Mouse (Mus musculus) brain, adult 2 months (tissue): ENCODE measurements at regions not wholly inside any gene's neighbourhood (a gene's known extent, or its start where the extent isn't known, plus 50 kb on each side); places are given as distances from the start of the nearest gene placed in this dataset.

Source experiments
- DNase-seq: peaks from one replicate; pipeline ENCODE4 v3.0.0; 2011; ENCODE audit warnings: low read depth, low spot score

- DNase-seq = peak; percentile 65
These were observed 127.5 kb upstream of the Sphkap start for GRCm38 (mm10) chr1:83535461-83535860.

- DNase-seq = peak; percentile 61
These were observed 119.8 kb upstream of the Sphkap start for GRCm38 (mm10) chr1:83527803-83528202.

GRCm38 (mm10) chr1:83509356-83509755 is 101.4 kb upstream of the Sphkap start:
- DNase-seq = peak; percentile 83

GRCm38 (mm10) chr1:83505386-83505785 is 97.4 kb upstream of the Sphkap start:
- peak; percentile 99 for DNase-seq

- DNase-seq = no peak
These were observed 88.9 kb upstream of the Sphkap start for GRCm38 (mm10) chr1:83496888-83497287.

GRCm38 (mm10) chr1:83496380-83496779 is 88.4 kb upstream of the Sphkap start:
- no peak for DNase-seq

- DNase-seq = peak; percentile 97
These were observed 87.0 kb upstream of the Sphkap start for GRCm38 (mm10) chr1:83495022-83495421.

GRCm38 (mm10) chr1:83479111-83479510 is 71.1 kb upstream of the Sphkap start:
- DNase-seq = peak; percentile 53
